Mouse (Mus musculus): ENCODE data around the gene Meiob. TPM values are rescaled to one million over a fixed set of nuclear protein-coding genes. Genes with fewer than 3 reads are reported as not detected.

The Meiob gene
- polyA plus RNA-seq, 1 experiment from 2014 or later, result 0.11 TPM

DNA sequence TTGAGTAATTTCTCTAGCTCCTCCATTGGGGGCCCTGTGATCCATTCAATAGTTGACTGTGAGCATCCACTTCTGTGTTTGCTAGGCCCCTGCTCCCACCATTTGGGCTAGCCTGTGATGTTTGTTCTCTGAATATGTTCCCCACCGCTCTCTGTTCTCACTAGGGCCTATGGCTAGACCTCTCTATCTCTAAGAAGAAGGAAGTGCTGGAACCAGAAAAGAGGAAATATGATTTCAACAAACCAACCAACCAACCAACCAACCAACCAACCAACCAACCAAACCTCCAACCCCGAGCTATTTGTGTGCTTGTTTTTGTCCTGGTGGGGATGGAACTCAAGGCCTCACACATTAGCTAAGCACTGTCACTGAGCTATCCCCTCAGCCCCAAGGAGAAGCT lies 23.3 kb upstream of the Meiob start:
- Histone ChIP-seq H3K4me2 (replicated peaks; ENCODE audit: low read depth, low read length) (no peak overlapping the region), H3K9me3 (ENCODE audit: low read length) (no peaks in the 10 kb centered on the region), H3K27me3 (ENCODE audit: insufficient read depth, low read length) (no peaks in the 10 kb centered on the region), H3K9ac (replicated peaks; ENCODE audit: low read length) (no peak overlapping the region), H3K4me1 (ENCODE audit: insufficient read depth, low read length) (no peaks in the 10 kb centered on the region), H3K36me3 (ENCODE audit: insufficient read depth, low read length) (no peaks in the 10 kb centered on the region), H3K4me3 (ENCODE audit: low read length) (no peak overlapping the region), H3K27ac (ENCODE audit: low read length) (no peak overlapping the region)
- no peak for ATAC-seq (ENCODE audit: low FRiP score, low TSS enrichment)
- WGBS, result 84% methylated on average over 2 of the region's 2 CpGs

DNA sequence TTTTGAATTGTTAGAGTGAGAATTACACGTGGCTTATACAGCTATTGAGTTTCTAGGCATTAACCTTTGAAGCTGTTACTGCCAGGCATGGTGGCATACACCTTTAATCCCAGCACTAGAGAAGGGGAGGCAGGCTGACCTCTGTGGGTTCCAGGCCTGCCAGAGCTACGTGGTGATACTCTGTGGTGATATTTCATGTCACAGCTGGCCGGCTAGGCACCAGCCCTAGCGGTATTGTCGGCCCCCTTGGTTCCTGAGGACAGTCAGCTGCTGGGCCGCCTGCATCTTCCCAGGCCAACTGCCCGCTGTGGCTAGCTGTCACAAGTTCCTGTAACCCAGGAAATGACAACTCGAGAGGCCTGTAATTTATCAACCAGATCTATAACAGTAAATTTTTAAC lies 11.9 kb upstream of the Meiob start:
- Histone ChIP-seq H3K36me3 (ENCODE audit: insufficient read depth, low read length) (no peaks in the 10 kb centered on the region), H3K9ac (replicated peaks; ENCODE audit: low read length) (no peak overlapping the region), H3K9me3 (ENCODE audit: low read length) (no peaks in the 10 kb centered on the region), H3K27ac (ENCODE audit: low read length) (no peak overlapping the region), H3K4me2 (replicated peaks; ENCODE audit: low read depth, low read length) (no peak overlapping the region), H3K27me3 (ENCODE audit: insufficient read depth, low read length) (no peaks in the 10 kb centered on the region), H3K4me3 (ENCODE audit: low read length) (no peak overlapping the region), H3K4me1 (ENCODE audit: insufficient read depth, low read length) (no peaks in the 10 kb centered on the region)
- no peak for ATAC-seq (ENCODE audit: low FRiP score, low TSS enrichment)
- 24% methylated on average over 8 of the region's 8 CpGs for WGBS

DNA sequence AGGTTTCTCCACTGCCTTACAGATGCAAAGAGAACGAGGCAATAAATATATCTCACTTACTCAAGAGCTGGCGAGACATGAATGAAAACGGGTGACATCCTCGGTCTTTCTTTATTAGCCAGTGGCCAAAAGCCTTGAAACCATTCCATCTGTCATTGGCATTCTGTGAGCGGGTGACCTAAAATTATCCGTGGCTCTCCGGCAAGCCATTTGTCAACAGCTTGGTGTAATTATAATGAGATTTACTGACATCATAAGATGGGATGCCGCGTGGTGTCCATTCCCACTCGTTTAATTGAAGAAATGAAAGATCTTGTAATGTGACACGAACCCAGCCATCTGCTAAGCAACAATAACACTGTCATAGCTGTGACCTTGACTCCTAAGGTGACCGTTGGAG lies 9.3 kb upstream of the Meiob start:
- H3K9me3 ChIP-seq (ENCODE audit: low read length), result no peaks in the 10 kb centered on the region
- H3K36me3 ChIP-seq (ENCODE audit: insufficient read depth, low read length), result no peaks in the 10 kb centered on the region
- no peak for ATAC-seq (ENCODE audit: low FRiP score, low TSS enrichment)
- no peak overlapping the region for H3K27ac ChIP-seq (ENCODE audit: low read length)
- H3K9ac ChIP-seq (replicated peaks; ENCODE audit: low read length), result no peak overlapping the region
- H3K4me1 ChIP-seq (ENCODE audit: insufficient read depth, low read length), result no peaks in the 10 kb centered on the region
- no peak overlapping the region for H3K4me2 ChIP-seq (replicated peaks; ENCODE audit: low read depth, low read length)
- WGBS, result 42% methylated on average over 12 of the region's 12 CpGs
- no peak overlapping the region for H3K4me3 ChIP-seq (ENCODE audit: low read length)
- no peaks in the 10 kb centered on the region for H3K27me3 ChIP-seq (ENCODE audit: insufficient read depth, low read length)

DNA sequence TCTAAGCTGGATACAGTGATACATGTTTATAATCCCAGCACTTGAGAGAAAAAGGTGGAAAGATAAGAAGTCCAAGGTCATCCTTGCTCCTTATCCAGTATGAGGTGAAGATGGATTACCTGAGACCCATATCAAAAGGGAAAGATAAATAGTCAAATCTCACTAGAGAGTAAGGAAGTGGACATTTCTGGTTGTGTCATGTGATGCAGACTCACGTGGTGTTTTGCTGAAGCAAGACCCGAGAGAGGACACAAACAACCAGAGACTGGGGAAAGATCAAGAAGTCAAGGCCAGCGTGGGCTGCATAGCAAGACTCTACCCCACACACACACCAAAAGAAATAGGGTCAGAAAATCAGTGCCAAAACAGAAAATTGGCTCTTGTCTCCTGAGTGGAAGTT lies 7.1 kb upstream of the Meiob start:
- no peak overlapping the region for H3K4me2 ChIP-seq (replicated peaks; ENCODE audit: low read depth, low read length)
- H3K4me1 ChIP-seq (ENCODE audit: insufficient read depth, low read length), result no peaks in the 10 kb centered on the region
- no peaks in the 10 kb centered on the region for H3K27me3 ChIP-seq (ENCODE audit: insufficient read depth, low read length)
- H3K36me3 ChIP-seq (ENCODE audit: insufficient read depth, low read length), result no peaks in the 10 kb centered on the region
- ATAC-seq (ENCODE audit: low FRiP score, low TSS enrichment), result no peak
- no peak overlapping the region for H3K9ac ChIP-seq (replicated peaks; ENCODE audit: low read length)
- WGBS, result 61% methylated on average over 3 of the region's 3 CpGs
- H3K27ac ChIP-seq (ENCODE audit: low read length), result no peak overlapping the region
- no peak overlapping the region for H3K4me3 ChIP-seq (ENCODE audit: low read length)
- no peaks in the 10 kb centered on the region for H3K9me3 ChIP-seq (ENCODE audit: low read length)

DNA sequence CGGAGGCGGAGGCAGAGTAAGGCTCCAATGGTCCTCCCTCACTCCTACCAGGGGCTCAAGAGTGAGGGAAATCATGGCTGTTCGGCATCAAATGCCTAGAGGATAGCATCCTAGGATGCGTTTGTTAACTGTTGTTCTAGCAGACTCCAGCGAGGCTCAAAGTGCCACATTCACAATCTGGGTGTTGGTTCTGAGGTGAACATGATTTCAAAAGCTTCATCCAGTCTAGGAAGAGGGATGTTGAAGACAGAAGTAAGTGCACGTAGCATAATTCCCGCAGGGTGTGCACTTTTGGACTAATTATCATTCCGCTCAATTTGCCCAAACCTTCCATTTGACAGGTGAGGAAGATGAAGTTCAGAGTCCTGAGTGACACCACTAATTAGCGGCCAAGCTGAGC lies 5.9 kb upstream of the Meiob start:
- Histone ChIP-seq H3K27me3 (ENCODE audit: insufficient read depth, low read length) (no peaks in the 10 kb centered on the region), H3K4me1 (ENCODE audit: insufficient read depth, low read length) (no peaks in the 10 kb centered on the region), H3K4me2 (replicated peaks; ENCODE audit: low read depth, low read length) (no peak overlapping the region), H3K9me3 (ENCODE audit: low read length) (no peaks in the 10 kb centered on the region), H3K9ac (replicated peaks; ENCODE audit: low read length) (no peak overlapping the region), H3K36me3 (ENCODE audit: insufficient read depth, low read length) (no peaks in the 10 kb centered on the region), H3K4me3 (ENCODE audit: low read length) (no peak overlapping the region), H3K27ac (ENCODE audit: low read length) (no peak overlapping the region)
- 50% methylated on average over 9 of the region's 9 CpGs for WGBS
- no peak for ATAC-seq (ENCODE audit: low FRiP score, low TSS enrichment)

DNA sequence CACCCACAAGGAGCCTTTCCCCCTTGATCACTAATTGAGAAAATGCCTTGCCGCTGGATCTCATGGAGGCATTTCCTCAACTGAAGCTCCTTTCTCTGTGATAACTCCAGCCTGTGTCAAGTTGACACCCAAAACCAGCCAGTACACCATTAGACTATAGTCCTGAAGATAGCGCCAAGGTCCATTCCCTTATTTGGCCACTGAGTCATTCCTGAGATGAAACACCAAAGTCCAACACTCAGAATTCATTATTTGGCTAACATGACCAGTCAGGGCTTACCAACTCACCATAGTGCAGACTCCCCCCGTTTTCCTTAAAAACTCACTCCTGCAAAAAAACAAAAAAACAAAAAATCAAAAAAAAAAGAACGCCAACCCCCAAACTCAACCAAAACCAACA lies 4.6 kb upstream of the Meiob start:
- ATAC-seq (ENCODE audit: low FRiP score, low TSS enrichment), result no peak
- no peak overlapping the region for H3K4me2 ChIP-seq (replicated peaks; ENCODE audit: low read depth, low read length)
- no peak overlapping the region for H3K27ac ChIP-seq (ENCODE audit: low read length)

DNA sequence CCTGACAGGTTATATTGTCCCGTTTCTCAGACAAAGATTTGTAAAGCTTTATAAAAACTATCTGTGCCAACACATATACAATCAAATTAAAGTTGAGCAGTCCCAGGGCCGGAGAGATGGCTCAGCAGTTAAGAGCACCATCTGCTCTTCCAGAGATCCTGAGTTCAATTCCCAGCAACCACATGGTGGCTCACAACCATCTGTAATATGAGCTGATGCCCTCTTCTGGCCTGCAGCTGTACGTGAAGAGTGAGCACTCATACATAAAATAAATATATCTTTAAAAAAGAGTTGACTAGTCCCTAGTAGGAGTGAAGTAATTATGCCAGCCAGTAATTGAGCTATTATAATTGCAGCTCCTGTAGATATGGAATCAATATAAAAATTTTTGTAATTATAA lies 3.6 kb upstream of the Meiob start:
- no peak overlapping the region for H3K9ac ChIP-seq (replicated peaks; ENCODE audit: low read length)
- H3K9me3 ChIP-seq (ENCODE audit: low read length), result no peaks in the 10 kb centered on the region
- H3K27me3 ChIP-seq (ENCODE audit: insufficient read depth, low read length), result peaks cover 9% of the 10 kb centered on the region; the same call in 1 of the 2 replicates
- no peak for ATAC-seq (ENCODE audit: low FRiP score, low TSS enrichment)
- H3K4me1 ChIP-seq (ENCODE audit: insufficient read depth, low read length), result peaks cover 8% of the 10 kb centered on the region; the same call in 1 of the 2 replicates
- WGBS, result 60% methylated on average over 3 of the region's 3 CpGs
- no peaks in the 10 kb centered on the region for H3K36me3 ChIP-seq (ENCODE audit: insufficient read depth, low read length)
- H3K4me2 ChIP-seq (replicated peaks; ENCODE audit: low read depth, low read length), result no peak overlapping the region
- H3K27ac ChIP-seq (ENCODE audit: low read length), result no peak overlapping the region
- no peak overlapping the region for H3K4me3 ChIP-seq (ENCODE audit: low read length)

More for the DNA sequence above, 4.6 kb upstream of the Meiob start:
- Histone ChIP-seq H3K9ac (replicated peaks; ENCODE audit: low read length) (no peak overlapping the region), H3K4me3 (ENCODE audit: low read length) (no peak overlapping the region), H3K27me3 (ENCODE audit: insufficient read depth, low read length) (peaks cover under 1% of the 10 kb centered on the region; the same call in 1 of the 2 replicates), H3K36me3 (ENCODE audit: insufficient read depth, low read length) (no peaks in the 10 kb centered on the region), H3K4me1 (ENCODE audit: insufficient read depth, low read length) (peaks cover 5% of the 10 kb centered on the region; the same call in 1 of the 2 replicates), H3K9me3 (ENCODE audit: low read length) (no peaks in the 10 kb centered on the region)
- WGBS, result 92% methylated on average over 4 of the region's 4 CpGs

DNA sequence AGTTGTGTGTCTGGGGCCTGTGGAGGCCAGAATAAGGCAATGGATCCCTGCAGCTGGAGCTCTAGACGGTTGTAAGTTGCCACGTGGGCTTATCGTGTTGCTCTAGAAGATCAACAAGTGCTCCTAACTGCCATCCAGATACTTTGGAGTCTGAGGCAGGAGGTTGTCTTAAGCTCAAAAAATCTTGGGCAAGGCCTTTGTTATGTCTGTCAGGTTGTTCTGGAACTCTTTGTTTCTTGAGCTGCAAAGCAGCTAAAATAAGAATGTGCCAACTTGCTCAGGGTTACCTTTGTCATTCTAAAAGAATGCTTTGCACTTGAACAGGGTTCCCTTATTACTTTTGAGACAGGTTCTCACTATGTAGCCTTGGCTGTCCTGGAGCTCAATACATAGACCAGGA lies 7.1 kb downstream of the Meiob start:
- no peaks in the 10 kb centered on the region for H3K9me3 ChIP-seq (ENCODE audit: low read length)
- H3K4me3 ChIP-seq (ENCODE audit: low read length), result no peak overlapping the region
- H3K9ac ChIP-seq (replicated peaks; ENCODE audit: low read length), result no peak overlapping the region
- H3K4me1 ChIP-seq (ENCODE audit: insufficient read depth, low read length), result no peaks in the 10 kb centered on the region
- WGBS, result 79% methylated on average over 3 of the region's 3 CpGs
- no peaks in the 10 kb centered on the region for H3K36me3 ChIP-seq (ENCODE audit: insufficient read depth, low read length)
- ATAC-seq (ENCODE audit: low FRiP score, low TSS enrichment), result no peak
- no peak overlapping the region for H3K4me2 ChIP-seq (replicated peaks; ENCODE audit: low read depth, low read length)
- no peaks in the 10 kb centered on the region for H3K27me3 ChIP-seq (ENCODE audit: insufficient read depth, low read length)
- H3K27ac ChIP-seq (ENCODE audit: low read length), result no peak overlapping the region

DNA sequence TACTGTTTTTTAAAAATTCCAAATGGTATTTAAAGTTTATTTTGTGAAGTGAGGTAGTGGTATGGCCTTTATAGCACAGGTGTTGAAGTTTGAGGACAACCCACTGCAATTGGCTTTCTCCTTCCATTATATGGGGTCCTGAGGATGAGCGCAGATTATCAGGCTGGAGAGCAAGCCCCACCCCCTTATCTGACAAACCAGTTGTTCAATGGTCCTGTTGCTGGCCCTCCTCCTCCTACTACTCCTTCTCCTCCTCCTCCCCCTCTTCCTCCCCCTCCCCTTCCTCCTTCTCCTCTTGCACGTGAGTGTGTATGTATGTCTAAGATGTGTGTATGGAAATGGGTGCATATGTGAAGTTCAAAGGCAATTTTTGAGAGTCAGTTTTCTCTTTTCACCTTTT lies 8.1 kb downstream of the Meiob start:
- Histone ChIP-seq H3K9me3 (ENCODE audit: low read length) (no peaks in the 10 kb centered on the region), H3K27me3 (ENCODE audit: insufficient read depth, low read length) (no peaks in the 10 kb centered on the region), H3K27ac (ENCODE audit: low read length) (no peak overlapping the region), H3K4me3 (ENCODE audit: low read length) (no peak overlapping the region), H3K4me2 (replicated peaks; ENCODE audit: low read depth, low read length) (no peak overlapping the region), H3K9ac (replicated peaks; ENCODE audit: low read length) (no peak overlapping the region), H3K36me3 (ENCODE audit: insufficient read depth, low read length) (no peaks in the 10 kb centered on the region), H3K4me1 (ENCODE audit: insufficient read depth, low read length) (no peaks in the 10 kb centered on the region)
- WGBS, result 48% methylated on average over 2 of the region's 2 CpGs
- no peak for ATAC-seq (ENCODE audit: low FRiP score, low TSS enrichment)

DNA sequence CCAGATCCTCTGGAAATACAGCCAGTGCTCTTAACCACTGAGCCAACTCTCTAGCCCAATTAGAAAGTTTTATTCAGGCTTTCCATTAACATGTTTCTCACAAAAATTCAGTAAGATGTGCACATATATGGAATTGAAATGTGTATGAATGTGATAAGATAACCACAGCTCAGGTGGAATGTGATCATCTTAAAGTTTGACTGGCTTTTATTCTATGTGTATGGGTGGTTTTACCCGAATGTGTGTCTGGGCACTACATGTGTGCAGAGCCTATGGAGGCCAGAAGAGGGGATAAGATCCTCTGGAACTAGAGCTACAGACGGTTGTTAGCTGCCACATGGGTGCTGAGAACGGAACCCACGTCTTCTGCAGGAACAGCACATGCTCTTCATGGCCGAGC lies 11.2 kb downstream of the Meiob start:
- WGBS, result 79% methylated on average over 5 of the region's 5 CpGs
- Histone ChIP-seq H3K4me3 (ENCODE audit: low read length) (no peak overlapping the region), H3K4me1 (ENCODE audit: insufficient read depth, low read length) (no peaks in the 10 kb centered on the region), H3K9ac (replicated peaks; ENCODE audit: low read length) (no peak overlapping the region), H3K27me3 (ENCODE audit: insufficient read depth, low read length) (no peaks in the 10 kb centered on the region), H3K4me2 (replicated peaks; ENCODE audit: low read depth, low read length) (no peak overlapping the region), H3K9me3 (ENCODE audit: low read length) (no peaks in the 10 kb centered on the region), H3K27ac (ENCODE audit: low read length) (no peak overlapping the region), H3K36me3 (ENCODE audit: insufficient read depth, low read length) (no peaks in the 10 kb centered on the region)
- no peak for ATAC-seq (ENCODE audit: low FRiP score, low TSS enrichment)

DNA sequence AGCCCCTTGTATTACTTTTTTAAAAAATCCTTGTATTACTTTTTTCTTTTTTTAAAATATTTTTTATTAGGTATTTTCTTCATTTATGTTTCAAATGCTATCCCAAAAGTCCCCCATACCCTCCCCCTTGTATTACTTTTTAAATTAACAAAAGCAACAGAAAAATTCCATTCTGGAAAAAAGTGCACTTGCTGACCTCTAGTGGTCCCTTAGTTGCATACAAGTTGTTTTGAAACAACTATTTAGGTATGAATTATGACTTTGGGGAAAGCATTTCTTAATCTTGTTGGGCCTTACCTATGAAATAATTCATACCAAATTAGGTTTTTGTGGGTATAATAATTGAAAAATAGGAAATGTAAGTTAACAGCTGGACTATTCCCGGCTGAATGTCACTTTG lies 13.4 kb downstream of the Meiob start:
- Histone ChIP-seq H3K4me3 (ENCODE audit: low read length) (no peak overlapping the region), H3K27me3 (ENCODE audit: insufficient read depth, low read length) (no peaks in the 10 kb centered on the region), H3K4me2 (replicated peaks; ENCODE audit: low read depth, low read length) (no peak overlapping the region), H3K9me3 (ENCODE audit: low read length) (no peaks in the 10 kb centered on the region), H3K9ac (replicated peaks; ENCODE audit: low read length) (no peak overlapping the region), H3K4me1 (ENCODE audit: insufficient read depth, low read length) (no peaks in the 10 kb centered on the region), H3K36me3 (ENCODE audit: insufficient read depth, low read length) (no peaks in the 10 kb centered on the region), H3K27ac (ENCODE audit: low read length) (no peak overlapping the region)
- WGBS, result 34% methylated on average over 1 of the region's 1 CpGs
- no peak for ATAC-seq (ENCODE audit: low FRiP score, low TSS enrichment)
